In the genomic region with DNA sequence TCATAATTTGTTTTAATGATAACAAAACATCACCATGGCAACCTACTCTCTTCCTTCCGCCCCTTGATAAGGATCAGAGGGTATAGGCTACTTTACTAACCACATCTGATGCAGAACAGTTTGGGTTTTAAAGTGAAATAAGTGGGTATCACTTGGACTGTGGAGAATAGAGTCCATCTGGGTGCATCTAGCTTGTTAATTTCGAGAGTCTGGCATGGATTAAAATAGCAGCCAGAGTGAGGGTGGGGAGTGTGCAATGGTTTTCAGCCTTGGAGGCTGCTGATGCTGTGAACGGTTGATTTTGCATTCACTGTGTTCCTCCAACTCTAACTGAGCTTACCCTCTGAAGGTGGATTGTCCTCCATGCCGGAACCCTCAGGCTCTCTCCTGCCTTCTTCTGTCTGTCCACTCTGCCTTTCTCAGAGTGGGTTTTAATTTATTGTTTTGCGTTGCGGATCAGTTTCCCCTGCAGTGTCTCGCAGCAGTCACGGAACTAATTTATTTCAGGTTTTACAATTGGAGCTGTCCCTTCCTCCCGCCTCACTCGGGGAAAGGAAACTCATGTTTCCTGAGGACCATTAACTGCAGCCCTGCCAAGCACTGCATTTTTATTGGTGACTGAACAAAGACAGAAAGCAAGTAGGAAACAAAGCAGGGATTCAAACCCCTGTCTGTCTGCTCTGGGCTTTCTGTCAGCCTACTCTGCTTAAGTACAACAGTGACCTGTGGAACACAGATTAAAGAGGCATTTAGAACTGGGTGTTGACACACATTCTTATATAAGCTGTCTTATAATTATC, we compare ENCODE assay signal across 8 mouse cellular contexts. TPM values are rescaled to one million over a fixed set of nuclear protein-coding genes. Genes with fewer than 3 reads are reported as not detected.
DNase-seq lines count a peak whose midpoint lies in the region; ATAC-seq lines count a peak whose summit lies in the region.

No protein-coding gene starts in this region.

- WGBS in hindbrain, embryonic 10.5 days = 43% methylated on average over 10 of the region's 10 CpGs
- 14% methylated on average over 10 of the region's 10 CpGs for WGBS in limb, embryonic 15.5 days

- H3K36me3 ChIP-seq in hindbrain, embryonic 10.5 days = peaks cover 20% of the 10 kb centered on the region
- no peaks in the 10 kb centered on the region for H3K36me3 ChIP-seq in limb, embryonic 15.5 days

- intact Hi-C loops in left cerebral cortex, postnatal 4 days (cut with DNase I) = no loop called here
- intact Hi-C loops in gastrocnemius, postnatal 36 days (cut with DNase I) = loop anchor here (5.0 kb wide), 1 partner anchor 41 kb away; a partner anchor contains a TSS

- H3K9ac ChIP-seq in limb, embryonic 15.5 days = no peak overlapping the region

- no peak for ATAC-seq in limb, embryonic 15.5 days (ENCODE audit: insufficient number of reproducible peaks, low FRiP score, low TSS enrichment, low read depth)

- H3K4me2 ChIP-seq in limb, embryonic 15.5 days = 0 out of 2 replicates have a peak overlapping the region, but pooled peaks have one; percentile 12

- no peak overlapping the region for H3K27ac ChIP-seq in brown adipose tissue, adult 24 weeks (replicated peaks; ENCODE audit: low read depth, low read length)
- peak overlapping the region; percentile 6 for H3K27ac ChIP-seq in hindbrain, embryonic 10.5 days
- peak overlapping the region; percentile 75 for H3K27ac ChIP-seq in limb, embryonic 15.5 days

- H3K9me3 ChIP-seq in hindbrain, embryonic 10.5 days = peaks cover 6% of the 10 kb centered on the region
- no peaks in the 10 kb centered on the region for H3K9me3 ChIP-seq in limb, embryonic 15.5 days

- H3K4me3 ChIP-seq in brown adipose tissue, adult 24 weeks (ENCODE audit: insufficient read depth, low read depth, low read length) = peak overlapping the region; percentile 5; the same call in 1 of the 2 replicates
- H3K4me3 ChIP-seq in hindbrain, embryonic 10.5 days = 0 out of 2 replicates have a peak overlapping the region, but pooled peaks have one; percentile 11
- H3K4me3 ChIP-seq in limb, embryonic 15.5 days = no peak overlapping the region

- peaks cover 32% of the 10 kb centered on the region for H3K4me1 ChIP-seq in brown adipose tissue, adult 24 weeks (ENCODE audit: control insufficient read depth, insufficient read depth, insufficient read length, low read length)
- H3K4me1 ChIP-seq in hindbrain, embryonic 10.5 days (replicated peaks) = peaks cover 76% of the 10 kb centered on the region
- H3K4me1 ChIP-seq in limb, embryonic 15.5 days = peaks cover 80% of the 10 kb centered on the region

- DNase-seq in left cerebral cortex, adult 11 months (ENCODE audit: low spot score) = peak; percentile 51
- no peak for DNase-seq in left cerebral cortex, postnatal 4 days
- DNase-seq in hindbrain, embryonic 10.5 days (ENCODE audit: low spot score) = no peak
- no peak for DNase-seq in spleen, postnatal 36 days (ENCODE audit: low spot score in 2 of 2)
- no peak for DNase-seq in gastrocnemius, postnatal 36 days
- no peak for DNase-seq in T-cell, adult 2 months (ENCODE audit: low spot score)

- no peaks in the 10 kb centered on the region for H3K27me3 ChIP-seq in hindbrain, embryonic 10.5 days (ENCODE audit: insufficient read depth, poor library complexity, severe bottlenecking)
- no peaks in the 10 kb centered on the region for H3K27me3 ChIP-seq in limb, embryonic 15.5 days

RNA-seq across cellular contexts. Expression of a gene that starts 40.4 kb away (rescaled TPM):
- 100 to 1,000 TPM; 204 to 212 TPM for total RNA-seq in left cerebral cortex, postnatal 4 days (2021)
- polyA plus RNA-seq in brown adipose tissue, adult 24 weeks (2012; ENCODE audit: insufficient read depth, insufficient read length, missing spikeins) = 16.1 and 17.2 TPM in 2 replicates
- polyA plus RNA-seq in hindbrain, embryonic 10.5 days (2016; fragmentation: Nextera tagmentation; extraction: Ambion mirVana) = 237 and 263 TPM in 2 replicates
- polyA plus RNA-seq in limb, embryonic 15.5 days (2015; fragmentation: Nextera tagmentation; extraction: Ambion mirVana) = 180 and 188 TPM in 2 replicates
- total RNA-seq in gastrocnemius, postnatal 36 days (2021) = 10 to 100 TPM; 69.1 to 85.0 TPM
